Mouse (Mus musculus) intestine, embryonic 14.5 days (tissue): ENCODE measurements around the gene Nsun7. TPM values are rescaled to one million over a fixed set of nuclear protein-coding genes. Genes with fewer than 3 reads are reported as not detected.

Experiments used
- ATAC-seq: fragments of 200-750 bp; cut with Nextera tagmentation; replicated peaks from 2 replicates; pipeline ENCODE4 v1.8.0; 2017; ENCODE audit warnings: low read depth, moderate number of reproducible peaks, moderate TSS enrichment, moderate library complexity; ENCODE audit not compliant: low FRiP score, low TSS enrichment
- DNase-seq: peaks from one replicate; pipeline ENCODE4 v3.0.0-alpha.2; 2018; ENCODE audit warnings: low spot score
- H3K27ac ChIP-seq: fragments of 300-500 bp; sonication (generic); 2 replicates; pipeline ENCODE4 v1.5.1; 2014; ENCODE audit warnings: low read depth, mild to moderate bottlenecking, control low read depth
- H3K27me3 ChIP-seq: fragments of 300-500 bp; sonication (generic); replicated peaks from 2 replicates; pipeline ENCODE4 v1.6.1; 2014; ENCODE audit warnings: low read length, control low read depth; ENCODE audit not compliant: control insufficient read depth, insufficient read depth
- H3K36me3 ChIP-seq: fragments of 300-500 bp; sonication (generic); 2 replicates; pipeline ENCODE4 v1.6.1; 2014; ENCODE audit warnings: low read length, control low read depth; ENCODE audit not compliant: control insufficient read depth, insufficient read depth
- H3K4me1 ChIP-seq: fragments of 300-500 bp; sonication (generic); replicated peaks from 2 replicates; pipeline ENCODE4 v1.6.1; 2014; ENCODE audit warnings: low read length, control low read depth, mixed read lengths; ENCODE audit not compliant: control insufficient read depth, insufficient read depth
- H3K4me2 ChIP-seq: fragments of 300-500 bp; sonication (generic); 2 replicates; pipeline ENCODE4 v1.6.1; 2014; ENCODE audit warnings: low read length
- H3K4me3 ChIP-seq: fragments of 300-500 bp; sonication (generic); 2 replicates; pipeline ENCODE4 v1.5.1; 2014; ENCODE audit warnings: low read depth, low read length, control low read depth, mixed read lengths
- H3K9ac ChIP-seq: fragments of 300-500 bp; sonication (generic); 2 replicates; pipeline ENCODE4 v1.6.1; 2014; ENCODE audit warnings: mild to moderate bottlenecking, low read length
- H3K9me3 ChIP-seq: fragments of 300-500 bp; sonication (generic); 2 replicates; pipeline ENCODE4 v1.6.1; 2016; ENCODE audit warnings: low read length, control low read depth; ENCODE audit not compliant: control insufficient read depth
- WGBS: fragments of 180-500 bp; shearing (Covaris S2); extraction: QIAGEN DNeasy Blood & Tissue Kit; methylation state at CpG from one replicate; pipeline ENCODE4 v1.1.7; 2014; 5-methylcytosine and 5-hydroxymethylcytosine counted together
- polyA plus RNA-seq: library from polyadenylated mRNA; unstranded; fragments of >200 nt; fragmentation: Nextera tagmentation; extraction: Ambion mirVana; gene quantifications from 2 replicates; pipeline ENCODE4 v1.2.1, GENCODE M21; 2014

The Nsun7 gene
- polyA plus RNA-seq, 1 experiment from 2014 or later = 0.22 TPM

- no peak overlapping the region for H3K4me2 ChIP-seq
- no peak for DNase-seq
- no peak overlapping the region for H3K4me3 ChIP-seq
- WGBS = 93% methylated on average over 5 of the region's 5 CpGs
- no peak overlapping the region for H3K9ac ChIP-seq
- no peak overlapping the region for H3K27ac ChIP-seq
- no peaks in the 10 kb centered on the region for H3K36me3 ChIP-seq
- ATAC-seq = no peak
- no peaks in the 10 kb centered on the region for H3K4me1 ChIP-seq
- no peaks in the 10 kb centered on the region for H3K9me3 ChIP-seq
- H3K27me3 ChIP-seq = no peaks in the 10 kb centered on the region
Measured at GRCm38 (mm10) chr5:66296116-66296515, 36.4 kb downstream of the Nsun7 start.

GRCm38 (mm10) chr5:66298856-66299255 is 39.2 kb downstream of the Nsun7 start:
- DNase-seq (no peak), ATAC-seq (no peak)
- Histone ChIP-seq H3K9me3 (no peaks in the 10 kb centered on the region), H3K4me3 (no peak overlapping the region), H3K27ac (no peak overlapping the region), H3K4me2 (no peak overlapping the region), H3K4me1 (no peaks in the 10 kb centered on the region), H3K27me3 (no peaks in the 10 kb centered on the region), H3K36me3 (peaks cover 13% of the 10 kb centered on the region; the same call in 1 of the 2 replicates), H3K9ac (no peak overlapping the region)
- 90% methylated on average over 6 of the region's 6 CpGs for WGBS

GRCm38 (mm10) chr5:66300576-66300975 is 40.9 kb downstream of the Nsun7 start:
- no peak overlapping the region for H3K27ac ChIP-seq
- H3K4me1 ChIP-seq = no peaks in the 10 kb centered on the region
- no peak overlapping the region for H3K4me3 ChIP-seq
- peaks cover 13% of the 10 kb centered on the region; the same call in 1 of the 2 replicates for H3K36me3 ChIP-seq
- no peak overlapping the region for H3K9ac ChIP-seq
- ATAC-seq (no peak), DNase-seq (peak; percentile 15)
- WGBS = 87% methylated on average over 13 of the region's 13 CpGs
- no peaks in the 10 kb centered on the region for H3K9me3 ChIP-seq
- no peak overlapping the region for H3K4me2 ChIP-seq
- H3K27me3 ChIP-seq = no peaks in the 10 kb centered on the region

GRCm38 (mm10) chr5:66302085-66302815 is 42.6 kb downstream of the Nsun7 start:
- Histone ChIP-seq H3K36me3 (peaks cover 16% of the 10 kb centered on the region), H3K4me2 (no peak overlapping the region), H3K9ac (no peak overlapping the region), H3K27ac (no peak overlapping the region), H3K27me3 (no peaks in the 10 kb centered on the region), H3K9me3 (no peaks in the 10 kb centered on the region), H3K4me1 (no peaks in the 10 kb centered on the region), H3K4me3 (no peak overlapping the region)
- ATAC-seq (no peak), DNase-seq (no peak)
- WGBS = 88% methylated on average over 21 of the region's 21 CpGs

GRCm38 (mm10) chr5:66302873-66303272 is 43.2 kb downstream of the Nsun7 start:
- Histone ChIP-seq H3K27ac (no peak overlapping the region), H3K9ac (no peak overlapping the region), H3K4me2 (no peak overlapping the region), H3K4me3 (no peak overlapping the region), H3K4me1 (no peaks in the 10 kb centered on the region), H3K36me3 (peaks cover 16% of the 10 kb centered on the region), H3K9me3 (no peaks in the 10 kb centered on the region), H3K27me3 (no peaks in the 10 kb centered on the region)
- DNase-seq (no peak), ATAC-seq (no peak)
- 85% methylated on average over 2 of the region's 2 CpGs for WGBS

- no peaks in the 10 kb centered on the region for H3K4me1 ChIP-seq
- no peak overlapping the region for H3K4me3 ChIP-seq
- no peaks in the 10 kb centered on the region for H3K9me3 ChIP-seq
- H3K9ac ChIP-seq = no peak overlapping the region
- no peak for DNase-seq
- H3K27me3 ChIP-seq = no peaks in the 10 kb centered on the region
- H3K4me2 ChIP-seq = no peak overlapping the region
- WGBS = 80% methylated on average over 11 of the region's 11 CpGs
- no peak for ATAC-seq
- peaks cover 16% of the 10 kb centered on the region for H3K36me3 ChIP-seq
- H3K27ac ChIP-seq = no peak overlapping the region
Measured at GRCm38 (mm10) chr5:66304300-66305067, 44.8 kb downstream of the Nsun7 start.

- H3K4me2 ChIP-seq = no peak overlapping the region
- no peak overlapping the region for H3K4me3 ChIP-seq
- no peaks in the 10 kb centered on the region for H3K27me3 ChIP-seq
- DNase-seq (no peak), ATAC-seq (no peak)
- no peaks in the 10 kb centered on the region for H3K4me1 ChIP-seq
- no peaks in the 10 kb centered on the region for H3K9me3 ChIP-seq
- H3K36me3 ChIP-seq = peaks cover 17% of the 10 kb centered on the region
- H3K9ac ChIP-seq = no peak overlapping the region
- WGBS = 78% methylated on average over 8 of the region's 8 CpGs
- no peak overlapping the region for H3K27ac ChIP-seq
Measured at GRCm38 (mm10) chr5:66305511-66305910, 45.8 kb downstream of the Nsun7 start.

- WGBS = 76% methylated on average over 9 of the region's 9 CpGs
- no peak for ATAC-seq
- Histone ChIP-seq H3K9ac (no peak overlapping the region), H3K36me3 (peaks cover 10% of the 10 kb centered on the region; the same call in 1 of the 2 replicates), H3K4me1 (no peaks in the 10 kb centered on the region), H3K4me2 (no peak overlapping the region), H3K4me3 (no peak overlapping the region), H3K27me3 (no peaks in the 10 kb centered on the region), H3K27ac (no peak overlapping the region), H3K9me3 (no peaks in the 10 kb centered on the region)
- no peak for DNase-seq
Measured at GRCm38 (mm10) chr5:66310328-66310727, 50.6 kb downstream of the Nsun7 start.
